Mouse (Mus musculus): ENCODE data around the gene Chd5. TPM values are rescaled to one million over a fixed set of nuclear protein-coding genes. Genes with fewer than 3 reads are reported as not detected.

The Chd5 gene
- polyA plus RNA-seq, 1 experiment from 2014 or later, result 20.1 TPM

DNA sequence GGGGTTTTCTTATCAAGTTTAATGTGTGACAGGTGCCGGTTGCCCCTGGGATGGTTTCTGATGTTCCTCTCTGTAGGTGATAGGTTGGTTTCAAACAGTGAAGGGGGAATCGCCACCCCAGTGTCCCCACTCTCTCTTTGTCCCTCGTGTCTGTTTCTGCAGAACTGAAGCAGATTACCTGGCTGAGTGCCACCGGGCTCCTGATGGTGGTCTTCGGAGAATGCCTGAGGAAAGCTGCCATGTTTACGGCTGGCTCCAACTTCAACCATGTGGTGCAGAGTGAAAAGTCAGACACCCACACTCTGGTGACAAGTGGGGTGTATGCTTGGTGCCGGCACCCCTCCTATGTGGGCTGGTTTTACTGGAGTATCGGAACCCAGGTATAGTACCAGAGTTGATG is 38.1 kb upstream of the Chd5 start:
- Histone ChIP-seq H3K9ac (no peak overlapping the region), H3K27me3 (peaks cover 7% of the 10 kb centered on the region), H3K4me1 (peaks cover 19% of the 10 kb centered on the region), H3K4me3 (no peak overlapping the region), H3K27ac (no peak overlapping the region), H3K36me3 (ENCODE audit: poor library complexity, severe bottlenecking) (peaks cover 58% of the 10 kb centered on the region), H3K9me3 (replicated peaks) (no peaks in the 10 kb centered on the region), H3K4me2 (no peak overlapping the region)
- ATAC-seq, result no peak
- WGBS, result 83% methylated on average over 8 of the region's 8 CpGs

- no peaks in the 10 kb centered on the region for H3K27me3 ChIP-seq
- no peak for ATAC-seq
- no peak overlapping the region for H3K9ac ChIP-seq
- peaks cover 15% of the 10 kb centered on the region for H3K4me1 ChIP-seq
- H3K4me3 ChIP-seq, result no peak overlapping the region
- H3K9me3 ChIP-seq (replicated peaks), result no peaks in the 10 kb centered on the region
- no peak overlapping the region for H3K4me2 ChIP-seq
- H3K36me3 ChIP-seq (ENCODE audit: poor library complexity, severe bottlenecking), result peaks cover 67% of the 10 kb centered on the region
- no peak overlapping the region for H3K27ac ChIP-seq
- 68% methylated on average over 11 of the region's 11 CpGs for WGBS
Observed at GRCm38 (mm10) chr4:152302012-152302411, 36.4 kb upstream of the Chd5 start.

- Histone ChIP-seq H3K9me3 (replicated peaks) (no peaks in the 10 kb centered on the region), H3K27me3 (no peaks in the 10 kb centered on the region), H3K27ac (no peak overlapping the region), H3K4me2 (no peak overlapping the region), H3K4me1 (peaks cover 9% of the 10 kb centered on the region), H3K36me3 (ENCODE audit: poor library complexity, severe bottlenecking) (peaks cover 70% of the 10 kb centered on the region), H3K9ac (no peak overlapping the region), H3K4me3 (no peak overlapping the region)
- 93% methylated on average over 10 of the region's 10 CpGs for WGBS
- ATAC-seq, result no peak
Observed at GRCm38 (mm10) chr4:152303172-152303571, 35.3 kb upstream of the Chd5 start.

DNA sequence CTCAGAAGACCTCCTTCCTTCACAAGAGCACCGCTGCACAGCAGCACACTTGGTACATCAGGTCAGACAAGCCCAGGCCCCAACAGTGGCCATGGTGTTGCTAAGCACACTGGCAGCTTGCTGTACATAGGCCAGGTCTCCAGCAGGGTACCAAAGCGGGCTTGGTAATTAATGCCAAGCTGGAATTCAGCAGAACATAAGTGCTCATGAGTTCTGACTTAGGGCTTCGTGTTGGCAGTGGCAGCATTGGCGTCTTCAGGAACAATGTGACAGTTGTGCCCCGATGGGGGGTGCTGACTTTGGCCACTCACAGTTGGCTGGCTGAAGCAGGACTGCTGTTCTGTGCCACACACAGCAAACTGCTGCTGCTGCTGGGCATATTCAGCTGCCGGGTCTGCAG is 33.8 kb upstream of the Chd5 start:
- H3K27me3 ChIP-seq, result peaks cover 2% of the 10 kb centered on the region; the same call in 1 of the 2 replicates
- no peak for ATAC-seq
- H3K36me3 ChIP-seq (ENCODE audit: poor library complexity, severe bottlenecking), result peaks cover 74% of the 10 kb centered on the region
- 87% methylated on average over 6 of the region's 6 CpGs for WGBS
- no peaks in the 10 kb centered on the region for H3K9me3 ChIP-seq (replicated peaks)
- H3K27ac ChIP-seq, result no peak overlapping the region
- no peak overlapping the region for H3K4me3 ChIP-seq
- no peaks in the 10 kb centered on the region for H3K4me1 ChIP-seq
- no peak overlapping the region for H3K4me2 ChIP-seq
- H3K9ac ChIP-seq, result no peak overlapping the region

GRCm38 (mm10) chr4:152305991-152306390 is 32.5 kb upstream of the Chd5 start:
- no peak overlapping the region for H3K4me2 ChIP-seq
- 88% methylated on average over 6 of the region's 6 CpGs for WGBS
- H3K9me3 ChIP-seq (replicated peaks), result no peaks in the 10 kb centered on the region
- ATAC-seq, result no peak
- H3K9ac ChIP-seq, result no peak overlapping the region
- H3K36me3 ChIP-seq (ENCODE audit: poor library complexity, severe bottlenecking), result peaks cover 61% of the 10 kb centered on the region
- peaks cover 15% of the 10 kb centered on the region for H3K27me3 ChIP-seq
- no peaks in the 10 kb centered on the region for H3K4me1 ChIP-seq
- no peak overlapping the region for H3K27ac ChIP-seq
- no peak overlapping the region for H3K4me3 ChIP-seq

DNA sequence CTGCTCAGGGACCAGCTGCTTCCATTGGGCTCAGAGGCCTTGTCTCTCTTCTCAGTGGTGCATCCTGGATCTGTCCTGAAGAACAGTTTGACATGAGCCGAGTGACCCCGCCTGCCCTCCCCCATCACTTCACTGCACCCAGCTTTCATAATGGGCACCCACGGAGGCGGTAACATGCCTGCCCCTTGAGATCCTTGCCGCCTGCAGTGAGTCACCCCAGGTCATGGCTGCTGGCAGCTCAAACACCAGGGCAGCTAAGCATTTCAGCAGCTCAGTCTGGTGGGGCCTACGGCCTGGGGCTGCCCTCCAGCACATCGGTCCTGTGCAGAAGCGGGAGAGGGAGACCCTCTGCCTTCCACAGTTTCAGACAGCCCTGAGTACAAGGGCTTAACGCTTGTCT is 30.9 kb upstream of the Chd5 start:
- Histone ChIP-seq H3K9me3 (replicated peaks) (no peaks in the 10 kb centered on the region), H3K27me3 (peaks cover 30% of the 10 kb centered on the region), H3K4me2 (no peak overlapping the region), H3K4me3 (no peak overlapping the region), H3K4me1 (peaks cover 5% of the 10 kb centered on the region; the same call in 1 of the 2 replicates), H3K36me3 (ENCODE audit: poor library complexity, severe bottlenecking) (peaks cover 46% of the 10 kb centered on the region), H3K27ac (no peak overlapping the region), H3K9ac (no peak overlapping the region)
- WGBS, result 82% methylated on average over 9 of the region's 9 CpGs
- ATAC-seq, result no peak

DNA sequence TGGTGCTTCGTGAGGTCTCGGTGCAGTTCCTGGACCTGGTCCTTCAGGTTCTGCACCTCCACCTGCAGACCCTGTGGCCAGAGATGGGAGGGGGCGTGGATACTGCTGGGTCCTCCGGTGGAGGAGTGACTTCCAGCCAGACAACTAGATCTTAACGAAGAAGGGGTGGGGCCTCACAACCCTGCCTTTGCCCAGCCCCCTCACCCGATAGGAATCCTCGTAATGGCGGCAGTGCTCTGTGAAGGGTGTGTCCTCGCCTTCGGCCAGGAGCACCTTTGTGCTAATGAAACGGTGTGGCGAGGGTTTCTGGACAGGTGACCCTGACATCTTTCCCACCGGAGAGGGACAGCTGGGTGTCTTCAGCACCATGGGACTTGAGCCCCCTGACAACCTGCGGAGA is 26.3 kb upstream of the Chd5 start:
- H3K4me1 ChIP-seq, result peaks cover 19% of the 10 kb centered on the region
- H3K9ac ChIP-seq, result no peak overlapping the region
- 0 out of 2 replicates have a peak overlapping the region, but pooled peaks have one; percentile 60 for H3K4me2 ChIP-seq
- no peaks in the 10 kb centered on the region for H3K9me3 ChIP-seq (replicated peaks)
- H3K27ac ChIP-seq, result no peak overlapping the region
- WGBS, result 0% methylated on average over 14 of the region's 14 CpGs
- peaks cover 77% of the 10 kb centered on the region for H3K27me3 ChIP-seq
- H3K4me3 ChIP-seq, result 0 out of 2 replicates have a peak overlapping the region, but pooled peaks have one; percentile 34
- no peak for ATAC-seq
- 0 out of 2 replicates have a peak, but pooled peaks cover 10% of the 10 kb centered on the region for H3K36me3 ChIP-seq (ENCODE audit: poor library complexity, severe bottlenecking)

GRCm38 (mm10) chr4:152313211-152313632 is 25.2 kb upstream of the Chd5 start:
- ATAC-seq, result peak; percentile 57
- peak overlapping the region; percentile 48 for H3K9ac ChIP-seq
- no peaks in the 10 kb centered on the region for H3K9me3 ChIP-seq (replicated peaks)
- H3K36me3 ChIP-seq (ENCODE audit: poor library complexity, severe bottlenecking), result 0 out of 2 replicates have a peak, but pooled peaks cover 8% of the 10 kb centered on the region
- H3K4me1 ChIP-seq, result peaks cover 19% of the 10 kb centered on the region
- 0% methylated on average over 29 of the region's 29 CpGs for WGBS
- no peak overlapping the region for H3K27ac ChIP-seq
- H3K27me3 ChIP-seq, result peaks cover 87% of the 10 kb centered on the region
- H3K4me3 ChIP-seq, result peak overlapping the region; percentile 34
- peak overlapping the region; percentile 60 for H3K4me2 ChIP-seq

GRCm38 (mm10) chr4:152313934-152314333 is 24.5 kb upstream of the Chd5 start:
- peaks cover 19% of the 10 kb centered on the region for H3K4me1 ChIP-seq
- H3K4me3 ChIP-seq, result no peak overlapping the region
- ATAC-seq, result 0 out of 2 replicates have a peak, but pooled peaks have one; percentile 32
- peaks cover 94% of the 10 kb centered on the region for H3K27me3 ChIP-seq
- H3K4me2 ChIP-seq, result peak overlapping the region; percentile 60; the same call in 1 of the 2 replicates
- no peak overlapping the region for H3K27ac ChIP-seq
- no peak overlapping the region for H3K9ac ChIP-seq
- 0 out of 2 replicates have a peak, but pooled peaks cover 1% of the 10 kb centered on the region for H3K36me3 ChIP-seq (ENCODE audit: poor library complexity, severe bottlenecking)
- no peaks in the 10 kb centered on the region for H3K9me3 ChIP-seq (replicated peaks)

- 1% methylated on average over 43 of the region's 43 CpGs for WGBS
- peak overlapping the region; percentile 16; the same call in 1 of the 2 replicates for H3K9ac ChIP-seq
- peak overlapping the region; percentile 54 for H3K4me2 ChIP-seq
- H3K4me3 ChIP-seq, result peak overlapping the region; percentile 34
- H3K4me1 ChIP-seq, result peaks cover 19% of the 10 kb centered on the region
- no peak for ATAC-seq
- no peaks in the 10 kb centered on the region for H3K36me3 ChIP-seq (ENCODE audit: poor library complexity, severe bottlenecking)
- H3K27ac ChIP-seq, result no peak overlapping the region
- H3K27me3 ChIP-seq, result peaks cover 88% of the 10 kb centered on the region
- no peaks in the 10 kb centered on the region for H3K9me3 ChIP-seq (replicated peaks)
Observed at GRCm38 (mm10) chr4:152315498-152316213, 22.8 kb upstream of the Chd5 start.

DNA sequence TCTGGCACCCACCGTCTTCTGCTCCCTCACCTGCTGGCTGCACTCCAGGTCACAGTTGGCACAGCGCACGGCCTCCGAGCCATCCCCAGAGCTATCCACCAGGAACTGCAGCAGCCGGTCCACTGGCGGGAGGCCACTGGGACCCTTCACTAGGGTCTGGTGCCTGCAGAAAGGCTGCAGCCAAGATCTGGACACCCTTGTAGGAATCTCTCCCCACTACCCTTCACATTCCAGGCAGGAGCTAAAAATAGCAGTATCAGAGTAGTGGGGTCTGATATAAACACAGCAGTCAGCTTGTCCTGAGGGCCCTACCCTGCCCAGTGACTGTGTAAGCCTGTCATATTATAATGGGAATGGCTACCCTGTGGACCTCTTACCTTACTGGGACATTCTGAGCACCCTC is 20.8 kb upstream of the Chd5 start:
- Histone ChIP-seq H3K4me3 (no peak overlapping the region), H3K9ac (0 out of 2 replicates have a peak overlapping the region, but pooled peaks have one; percentile 27), H3K4me2 (no peak overlapping the region), H3K27me3 (peaks cover 75% of the 10 kb centered on the region), H3K27ac (no peak overlapping the region), H3K9me3 (replicated peaks) (no peaks in the 10 kb centered on the region), H3K4me1 (peaks cover 14% of the 10 kb centered on the region), H3K36me3 (ENCODE audit: poor library complexity, severe bottlenecking) (no peaks in the 10 kb centered on the region)
- ATAC-seq, result no peak
- 80% methylated on average over 6 of the region's 6 CpGs for WGBS

- WGBS, result 4% methylated on average over 26 of the region's 26 CpGs
- Histone ChIP-seq H3K27me3 (peaks cover 64% of the 10 kb centered on the region), H3K4me2 (peak within 1 kb of the TSS; percentile 42), H3K4me1 (peaks cover 3% of the 10 kb centered on the region), H3K4me3 (peak within 1 kb of the TSS; percentile 3; the same call in 1 of the 2 replicates), H3K36me3 (ENCODE audit: poor library complexity, severe bottlenecking) (no peaks in the 10 kb centered on the region), H3K27ac (no peak within 1 kb of the TSS), H3K9me3 (replicated peaks) (no peaks in the 10 kb centered on the region), H3K9ac (peak within 1 kb of the TSS; percentile 27; the same call in 1 of the 2 replicates)
- no peak; the same call in 1 of the 2 replicates for ATAC-seq
Observed at GRCm38 (mm10) chr4:152318517-152319234, 19.8 kb upstream of the Chd5 start, which contains the start of gene Rnf207. Rnf207 (minus strand) TSS chr4:152318993.
